Mouse (Mus musculus): ENCODE data around the gene Lrp5. TPM values are rescaled to one million over a fixed set of nuclear protein-coding genes. Genes with fewer than 3 reads are reported as not detected.
A peak's percentile ranks its signal among the peaks of the same experiment; 100 is the strongest.

Lrp5 gene
- polyA plus RNA-seq, 1 experiment = 24.2 TPM

DNA sequence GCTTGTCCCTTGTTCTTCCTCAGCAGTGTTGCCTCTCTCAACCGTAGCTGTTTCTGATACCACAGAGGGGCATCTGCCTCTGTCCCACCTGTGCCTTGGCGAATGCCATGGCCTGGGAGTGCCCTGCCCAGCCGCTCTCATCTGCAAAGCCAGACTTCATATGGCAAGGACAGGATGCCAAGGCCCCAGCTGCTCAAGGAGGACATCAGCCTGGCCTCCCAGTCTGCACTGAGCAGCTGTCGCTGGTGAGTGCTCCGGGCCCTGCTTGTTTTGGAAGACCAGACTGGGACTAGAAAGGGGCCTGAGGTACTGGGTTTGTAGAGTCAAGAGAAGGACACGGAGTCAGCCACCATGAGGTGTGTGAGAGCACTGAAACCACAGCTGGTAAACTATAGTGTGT, 28.0 kb upstream of the Lrp5 start:
- Histone ChIP-seq H3K4me3 (ENCODE audit: insufficient read depth, low read length) (no peak overlapping the region), H3K27ac (ENCODE audit: insufficient read depth, low read depth, low read length) (no peak overlapping the region)
- no peak for TF ChIP-seq CTCF (IDR thresholded peaks at IDR 0.05; ENCODE audit: low read depth, low read length)
- no peak for TF ChIP-seq POLR2A (IDR thresholded peaks at IDR 0.05; ENCODE audit: borderline replicate concordance, low read depth, low read length)

DNA sequence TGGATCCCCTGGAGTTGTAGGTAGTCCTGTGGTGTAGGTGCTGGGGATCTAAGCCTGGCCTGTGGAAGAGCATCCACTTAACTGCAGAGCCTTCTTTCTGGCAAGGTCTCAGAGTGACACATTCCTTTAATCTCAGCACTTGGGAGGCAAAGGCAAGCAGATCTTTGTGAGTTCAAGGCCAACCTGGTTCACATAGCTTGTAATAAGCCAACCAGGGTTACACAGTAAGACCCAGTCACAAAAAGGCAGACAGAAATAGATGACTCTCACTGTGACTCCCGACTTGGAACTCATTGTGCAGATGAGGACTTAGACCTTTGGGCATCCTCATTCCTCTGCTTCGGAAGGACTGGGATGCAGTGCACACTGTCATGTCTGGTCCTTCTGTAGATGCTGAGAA, 24.1 kb upstream of the Lrp5 start:
- H3K4me3 ChIP-seq (ENCODE audit: insufficient read depth, low read length) = no peak overlapping the region
- H3K4me1 ChIP-seq (ENCODE audit: control insufficient read depth, insufficient read depth, low read length) = peaks cover 9% of the 10 kb centered on the region
- H3K27ac ChIP-seq (ENCODE audit: insufficient read depth, low read depth, low read length) = no peak overlapping the region
- TF ChIP-seq POLR2A (IDR thresholded peaks at IDR 0.05; ENCODE audit: borderline replicate concordance, low read depth, low read length) (no peak), CTCF (IDR thresholded peaks at IDR 0.05; ENCODE audit: low read depth, low read length) (no peak)

More for the DNA sequence above, 28.0 kb upstream of the Lrp5 start:
- H3K4me1 ChIP-seq (ENCODE audit: control insufficient read depth, insufficient read depth, low read length) = peaks cover 7% of the 10 kb centered on the region

DNA sequence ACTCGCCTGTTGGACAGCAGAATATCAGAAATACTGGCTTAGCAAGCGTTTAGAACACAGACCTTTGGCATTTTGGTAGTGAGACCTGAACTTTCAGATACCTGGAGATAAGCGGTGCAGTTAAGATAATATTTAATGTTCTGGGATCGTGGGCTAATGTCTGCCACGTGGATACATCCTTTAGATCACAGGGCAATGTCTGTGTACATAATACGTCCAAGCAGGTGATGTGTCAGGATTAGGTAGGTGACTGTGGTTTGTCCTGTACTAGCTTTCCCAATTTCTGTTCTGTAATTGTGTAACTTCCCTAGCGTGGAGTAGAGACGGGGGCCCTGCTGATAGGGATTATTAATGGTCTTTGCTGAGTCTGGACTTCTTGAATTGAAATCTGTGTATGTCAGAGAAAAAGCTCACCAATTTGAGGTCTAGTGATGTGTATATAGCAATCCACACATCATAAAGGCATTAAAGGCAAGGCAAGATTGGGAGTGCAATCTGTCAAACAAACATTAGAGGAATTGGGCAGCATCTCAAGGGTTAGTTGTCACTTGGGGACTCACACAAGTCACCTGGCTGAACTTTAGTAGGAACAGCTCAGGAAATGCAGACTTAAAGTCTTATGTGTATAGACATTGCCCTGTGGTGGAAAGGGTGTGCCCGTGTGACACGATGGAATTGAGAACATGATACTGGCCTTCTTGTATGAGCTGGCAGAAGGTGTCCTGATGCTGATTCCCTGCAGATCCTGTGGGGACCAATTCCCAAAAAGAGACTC, 22.8 kb upstream of the Lrp5 start:
- H3K27ac ChIP-seq (ENCODE audit: insufficient read depth, low read depth, low read length) = no peak overlapping the region
- peak overlapping the region; percentile 81 for H3K4me3 ChIP-seq (ENCODE audit: insufficient read depth, low read length)

DNA sequence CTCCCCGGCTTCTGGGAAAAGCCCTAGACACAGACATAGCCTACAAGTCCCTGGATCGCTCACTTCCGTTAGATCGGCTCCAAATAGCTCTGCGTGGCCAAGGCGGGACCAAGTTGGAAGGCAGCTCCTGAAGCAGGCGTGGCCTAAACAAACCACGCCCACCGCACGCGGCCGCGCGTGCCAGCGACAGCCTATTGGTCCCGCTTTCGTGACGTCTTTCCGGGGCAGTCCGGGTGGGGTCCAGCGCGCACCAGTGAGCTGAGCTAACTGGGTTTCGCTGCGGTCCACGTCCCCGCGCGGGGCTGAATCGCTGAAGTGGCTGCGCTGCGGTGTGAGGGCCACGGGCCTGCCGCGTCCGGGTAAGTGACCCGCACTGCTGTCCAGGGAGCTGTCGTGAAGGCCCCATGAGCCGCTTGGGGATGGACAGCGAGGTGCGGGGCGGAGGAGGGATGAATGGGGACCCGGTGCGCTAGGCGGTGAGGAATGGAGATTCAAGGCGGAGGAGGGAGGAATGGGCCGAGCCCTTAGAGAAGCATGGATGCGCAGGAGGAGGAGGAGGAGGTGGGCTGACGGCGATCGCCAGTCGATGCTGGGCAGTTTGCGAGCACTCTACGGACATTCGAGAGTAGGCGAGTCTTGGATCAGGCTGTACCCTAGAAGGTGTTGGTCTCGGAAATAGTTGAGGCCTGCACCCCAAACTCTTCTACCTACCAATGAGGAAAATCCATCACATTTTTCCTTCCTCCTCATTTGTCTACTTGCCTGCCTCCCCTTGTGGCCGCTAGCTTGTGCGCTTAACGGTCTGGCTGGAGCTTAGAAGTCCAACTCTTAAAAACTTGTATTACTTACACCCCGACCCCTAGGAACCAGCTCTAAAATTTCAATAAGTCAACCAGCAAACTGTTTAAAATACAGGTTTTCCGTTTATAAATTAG, 22.0 kb upstream of the Lrp5 start, which contains the start of gene 1810055G02Rik:
1810055G02Rik (plus strand) TSS at position 216 of the 935 bp plus-strand sequence.
- no peak for TF ChIP-seq CTCF (IDR thresholded peaks at IDR 0.05; ENCODE audit: low read depth, low read length)
- no peak for TF ChIP-seq POLR2A (IDR thresholded peaks at IDR 0.05; ENCODE audit: borderline replicate concordance, low read depth, low read length)
- H3K4me1 ChIP-seq (ENCODE audit: control insufficient read depth, insufficient read depth, low read length) = peaks cover 9% of the 10 kb centered on the region
- H3K4me3 ChIP-seq (ENCODE audit: insufficient read depth, low read length) = peak within 1 kb of the TSS; percentile 81
- peak within 1 kb of the TSS; percentile 45 for H3K27ac ChIP-seq (ENCODE audit: insufficient read depth, low read depth, low read length)

More for the DNA sequence above, 22.8 kb upstream of the Lrp5 start:
- TF ChIP-seq CTCF (IDR thresholded peaks at IDR 0.05; ENCODE audit: low read depth, low read length) = no peak
- no peak for TF ChIP-seq POLR2A (IDR thresholded peaks at IDR 0.05; ENCODE audit: borderline replicate concordance, low read depth, low read length)
- peaks cover 9% of the 10 kb centered on the region for H3K4me1 ChIP-seq (ENCODE audit: control insufficient read depth, insufficient read depth, low read length)

DNA sequence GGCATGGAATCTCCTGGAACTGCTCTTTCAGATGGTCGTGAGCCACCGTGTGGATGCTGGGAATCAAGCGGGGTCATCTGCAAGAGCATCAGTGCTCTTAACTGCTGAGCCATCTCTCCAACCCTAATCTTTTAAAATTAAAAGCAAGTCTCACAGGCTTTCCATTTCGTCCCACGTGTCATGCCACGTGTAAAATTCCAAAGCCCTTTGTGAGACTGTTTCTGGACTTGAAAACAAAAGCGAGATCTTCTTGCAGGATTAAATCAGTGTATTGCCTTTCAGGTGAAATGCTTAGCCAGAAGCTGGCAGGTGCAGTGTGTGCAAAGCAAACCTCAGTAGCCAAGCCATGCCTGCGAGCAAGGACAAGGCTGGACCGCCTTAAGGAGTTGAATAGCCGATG, 21.2 kb upstream of the Lrp5 start:
- Histone ChIP-seq H3K4me3 (ENCODE audit: insufficient read depth, low read length) (peak overlapping the region; percentile 81), H3K4me1 (ENCODE audit: control insufficient read depth, insufficient read depth, low read length) (peaks cover 9% of the 10 kb centered on the region), H3K27ac (ENCODE audit: insufficient read depth, low read depth, low read length) (peak overlapping the region; percentile 45)
- TF ChIP-seq CTCF (IDR thresholded peaks at IDR 0.05; ENCODE audit: low read depth, low read length) (no peak), POLR2A (IDR thresholded peaks at IDR 0.05; ENCODE audit: borderline replicate concordance, low read depth, low read length) (no peak)

DNA sequence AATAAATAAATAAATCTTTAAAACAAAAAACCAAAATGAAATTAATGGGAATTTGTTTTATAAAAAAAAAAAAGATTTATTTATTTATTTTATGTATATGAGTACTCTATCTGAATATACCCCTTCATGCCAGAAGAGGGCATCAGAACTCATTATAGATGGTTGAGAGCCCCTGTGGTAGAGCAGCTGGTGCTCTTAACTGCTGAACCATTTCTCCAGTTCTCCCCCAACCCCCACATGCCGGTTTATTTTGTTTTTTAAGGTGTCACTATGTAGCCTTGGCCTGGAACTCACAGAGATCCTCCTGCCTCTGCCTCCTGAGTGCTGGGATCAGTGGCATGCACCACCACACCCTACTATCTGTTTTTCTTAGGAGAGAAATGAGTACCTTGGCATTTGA, 19.9 kb upstream of the Lrp5 start:
- Histone ChIP-seq H3K4me1 (ENCODE audit: control insufficient read depth, insufficient read depth, low read length) (peaks cover 10% of the 10 kb centered on the region), H3K27ac (ENCODE audit: insufficient read depth, low read depth, low read length) (no peak overlapping the region), H3K4me3 (ENCODE audit: insufficient read depth, low read length) (no peak overlapping the region)
- TF ChIP-seq CTCF (IDR thresholded peaks at IDR 0.05; ENCODE audit: low read depth, low read length) = no peak
- no peak for TF ChIP-seq POLR2A (IDR thresholded peaks at IDR 0.05; ENCODE audit: borderline replicate concordance, low read depth, low read length)

DNA sequence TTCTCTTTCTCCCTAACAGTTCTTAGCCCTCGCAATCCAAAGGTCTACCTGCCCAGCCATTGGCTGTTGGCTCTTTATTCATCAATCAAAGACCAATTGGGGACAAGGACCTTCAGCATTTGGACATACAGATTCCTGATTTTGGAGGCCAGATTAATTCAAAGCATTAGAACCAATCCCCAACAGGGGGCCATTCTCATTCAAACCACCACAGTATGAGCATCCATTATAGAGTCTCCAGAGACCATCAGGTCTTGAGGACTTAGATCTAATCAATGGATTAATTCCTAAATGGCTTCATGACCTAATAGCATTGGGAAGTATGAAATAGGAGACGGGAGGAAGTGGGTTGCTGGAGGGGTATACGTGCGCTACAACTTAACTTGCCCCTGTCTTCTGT, 16.1 kb upstream of the Lrp5 start:
- Histone ChIP-seq H3K4me1 (ENCODE audit: control insufficient read depth, insufficient read depth, low read length) (peaks cover 5% of the 10 kb centered on the region), H3K4me3 (ENCODE audit: insufficient read depth, low read length) (no peak overlapping the region), H3K27ac (ENCODE audit: insufficient read depth, low read depth, low read length) (no peak overlapping the region)
- TF ChIP-seq CTCF (IDR thresholded peaks at IDR 0.05; ENCODE audit: low read depth, low read length) (no peak), POLR2A (IDR thresholded peaks at IDR 0.05; ENCODE audit: borderline replicate concordance, low read depth, low read length) (no peak)

DNA sequence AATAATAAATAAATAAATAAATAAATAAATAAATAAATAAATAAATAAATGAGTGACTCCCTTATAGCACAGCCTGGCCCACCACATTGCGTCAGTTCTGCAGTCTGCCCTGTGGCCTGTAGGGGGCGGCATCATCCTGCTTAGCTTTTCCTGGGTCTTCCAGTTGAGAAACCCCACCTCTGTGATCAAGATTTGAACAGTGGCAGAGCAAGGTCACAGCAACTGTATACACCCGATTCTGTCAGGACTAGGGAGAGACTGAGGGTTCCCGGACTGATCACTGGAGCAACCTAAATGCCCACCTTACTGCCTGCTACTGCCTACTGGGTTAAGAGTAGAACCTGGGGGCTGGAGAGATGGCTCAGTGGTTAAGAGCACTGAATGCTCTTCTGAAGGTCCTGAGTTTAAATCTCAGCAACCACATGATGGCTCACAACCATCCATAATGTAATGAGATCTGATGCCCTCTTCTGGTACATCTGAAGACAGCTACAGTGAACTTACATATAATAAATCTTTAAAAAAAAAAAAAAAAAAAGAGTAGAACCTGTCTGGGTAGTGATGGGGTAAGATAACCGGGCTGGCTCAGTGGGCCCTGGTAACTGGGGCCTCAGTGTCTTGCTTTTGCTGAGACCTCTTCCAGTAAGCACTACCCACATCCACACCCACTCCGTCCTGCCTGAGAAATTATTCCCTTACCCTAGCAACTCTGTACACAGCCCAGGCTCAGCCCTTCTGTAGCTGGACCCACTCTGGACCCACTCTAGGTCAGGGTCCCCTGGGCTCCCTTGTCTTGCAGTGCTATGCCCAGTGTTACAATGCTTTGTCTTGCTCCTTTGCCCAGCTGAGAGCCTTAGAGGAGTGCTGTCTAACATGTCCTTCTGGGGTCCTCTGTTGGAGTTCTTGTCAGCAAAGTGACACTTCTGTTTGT, 13.4 kb upstream of the Lrp5 start:
- no peak overlapping the region for H3K4me3 ChIP-seq (ENCODE audit: insufficient read depth, low read length)
- no peak overlapping the region for H3K27ac ChIP-seq (ENCODE audit: insufficient read depth, low read depth, low read length)
- TF ChIP-seq POLR2A (IDR thresholded peaks at IDR 0.05; ENCODE audit: borderline replicate concordance, low read depth, low read length) (no peak), CTCF (IDR thresholded peaks at IDR 0.05; ENCODE audit: low read depth, low read length) (peak; percentile 82)
- H3K4me1 ChIP-seq (ENCODE audit: control insufficient read depth, insufficient read depth, low read length) = 0 out of 2 replicates have a peak, but pooled peaks cover 2% of the 10 kb centered on the region

DNA sequence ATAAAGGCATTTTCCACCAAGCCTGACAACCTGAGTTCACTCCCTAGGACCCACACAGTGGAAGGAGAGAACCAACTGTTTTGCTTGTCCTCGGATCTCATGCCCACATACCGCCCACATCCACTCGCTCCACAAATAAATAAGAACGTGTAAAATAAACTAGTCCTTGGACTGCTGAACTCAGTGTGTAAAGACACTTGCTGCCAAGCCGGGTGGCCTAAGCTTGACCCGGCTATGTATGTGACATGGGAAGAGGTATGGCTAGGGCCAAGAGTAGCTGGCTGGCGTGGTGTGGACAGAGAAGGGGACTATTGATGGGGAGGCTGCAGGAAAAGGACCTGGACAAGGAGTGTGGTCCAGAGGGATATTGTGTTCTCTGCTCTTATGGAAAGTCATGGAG, 11.7 kb upstream of the Lrp5 start:
- H3K4me1 ChIP-seq (ENCODE audit: control insufficient read depth, insufficient read depth, low read length) = peaks cover 2% of the 10 kb centered on the region; the same call in 1 of the 2 replicates
- no peak overlapping the region for H3K4me3 ChIP-seq (ENCODE audit: insufficient read depth, low read length)
- TF ChIP-seq CTCF (IDR thresholded peaks at IDR 0.05; ENCODE audit: low read depth, low read length) (no peak), POLR2A (IDR thresholded peaks at IDR 0.05; ENCODE audit: borderline replicate concordance, low read depth, low read length) (no peak)
- no peak overlapping the region for H3K27ac ChIP-seq (ENCODE audit: insufficient read depth, low read depth, low read length)
